In genomic region chr16:14123901-14124300, GRCm38 (mm10) we compare ENCODE assay signal across 19 mouse cellular contexts.
"Had no signal": no experiment of that assay in that cellular context is flagged by ENCODE, and none has a peak within 500 bp of the region (broad histone marks: within the 10 kb centered on the region; RNA-seq: fewer than 3 reads in every experiment).

No protein-coding gene starts in this region.

- H3K9ac ChIP-seq: limb, embryonic 12.5 days; limb, embryonic 15.5 days; liver, embryonic 12.5 days; liver, embryonic 15.5 days; lung, embryonic 15.5 days; midbrain, embryonic 12.5 days; midbrain, embryonic 15.5 days had no signal

- DNase-seq: kidney, adult 18-20 months; kidney, postnatal 25 days; layer of hippocampus, adult 9-11 months; left cerebral cortex, postnatal 4 days; lung, adult 18-20 months; lung, postnatal 10 days; lung, postnatal 4 days; thymus, adult 2 months; thymus, postnatal 25 days had no signal

- H3K9me3 ChIP-seq: limb, embryonic 12.5 days; limb, embryonic 15.5 days; liver, embryonic 12.5 days; liver, embryonic 15.5 days; lung, embryonic 15.5 days; midbrain, embryonic 12.5 days; midbrain, embryonic 15.5 days had no signal

- H3K27ac ChIP-seq: kidney, postnatal 0 days; layer of hippocampus, adult 2 months; limb, embryonic 12.5 days; limb, embryonic 15.5 days; liver, embryonic 12.5 days; liver, embryonic 15.5 days; lung, embryonic 15.5 days; midbrain, embryonic 12.5 days; midbrain, embryonic 15.5 days; stomach, postnatal 0 days had no signal

- H3K4me3 ChIP-seq: layer of hippocampus, adult 2 months; limb, embryonic 12.5 days; limb, embryonic 15.5 days; liver, embryonic 12.5 days; liver, embryonic 15.5 days; lung, embryonic 15.5 days; midbrain, embryonic 12.5 days; midbrain, embryonic 15.5 days had no signal

- H3K4me1 ChIP-seq: limb, embryonic 12.5 days; limb, embryonic 15.5 days; liver, embryonic 12.5 days; liver, embryonic 15.5 days; lung, embryonic 15.5 days; midbrain, embryonic 12.5 days; midbrain, embryonic 15.5 days had no signal
